Mouse (Mus musculus): ENCODE results near the gene Map4k3.

- TF ChIP-seq CTCF (IDR thresholded peaks at IDR 0.05; ENCODE audit: control insufficient read depth, insufficient read depth, insufficient replicate concordance, low read depth, low read length), result no peak
- no peak for TF ChIP-seq POLR2A (IDR thresholded peaks at IDR 0.05; ENCODE audit: control insufficient read depth, low read depth, low read length)
Measured at GRCm38 (mm10) chr17:80696956-80697355, 31.3 kb downstream of the Map4k3 start.
